Mouse (Mus musculus): ENCODE measurements around the gene Abraxas2. TPM values are rescaled to one million over a fixed set of nuclear protein-coding genes. Genes with fewer than 3 reads are reported as not detected.
A peak's percentile ranks its signal among the peaks of the same experiment; 100 is the strongest.

Abraxas2 gene
- polyA plus RNA-seq, 1 experiment from 2014 or later: 40.6 TPM

DNA sequence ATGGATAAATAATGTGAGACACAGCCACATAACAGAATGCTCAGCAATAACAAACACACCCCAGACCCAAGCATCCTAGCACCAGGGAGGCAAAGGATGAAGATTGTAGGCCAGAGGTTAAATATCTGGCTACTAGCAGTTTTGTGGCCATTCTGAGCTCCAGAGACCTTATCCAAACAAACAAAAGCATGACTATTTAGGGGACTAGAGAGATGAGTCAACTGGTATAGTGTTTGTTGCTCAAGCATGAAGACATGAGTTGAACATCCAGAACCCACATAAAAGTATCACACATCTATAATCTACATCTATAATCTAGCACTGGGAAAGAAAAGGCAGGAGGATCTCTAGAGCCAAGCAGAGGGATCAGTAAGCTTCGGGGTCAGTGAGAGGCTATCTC, 16.6 kb upstream of the Abraxas2 start:
- 100% methylated on average over 1 of the region's 1 CpGs for WGBS

DNA sequence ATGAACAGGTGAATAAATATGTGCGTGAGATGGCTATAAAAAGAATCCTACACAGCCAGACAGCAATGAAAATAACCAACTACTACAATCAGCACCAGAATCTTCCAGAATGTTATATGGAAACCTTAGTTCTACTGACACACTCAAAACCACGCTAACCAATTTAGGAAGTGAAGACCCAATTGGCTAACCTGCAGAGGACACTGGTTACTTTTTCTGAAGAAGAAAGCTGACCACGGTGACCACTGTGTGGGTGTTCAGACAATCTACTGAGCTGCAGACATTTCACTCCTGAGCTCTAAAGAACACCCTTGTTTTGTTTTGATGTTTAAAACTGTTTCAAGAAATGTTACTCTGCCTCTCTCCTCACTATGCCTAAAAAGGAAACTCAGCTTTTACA, 15.9 kb upstream of the Abraxas2 start:
- Histone ChIP-seq H3K9ac (ENCODE audit: low read length) (no peak overlapping the region), H3K36me3 (ENCODE audit: control insufficient read depth, insufficient read depth, low read length) (no peaks in the 10 kb centered on the region), H3K4me2 (ENCODE audit: low read depth, low read length, severe bottlenecking) (no peak overlapping the region), H3K9me3 (ENCODE audit: control insufficient read depth, low read length) (no peaks in the 10 kb centered on the region), H3K4me3 (ENCODE audit: low read depth, low read length) (no peak overlapping the region), H3K27me3 (ENCODE audit: control insufficient read depth, insufficient read depth, low read length) (no peaks in the 10 kb centered on the region), H3K27ac (ENCODE audit: low read depth, low read length) (no peak overlapping the region), H3K4me1 (replicated peaks; ENCODE audit: control insufficient read depth, insufficient read depth, low read length) (no peaks in the 10 kb centered on the region)
- WGBS: 92% methylated on average over 3 of the region's 3 CpGs
- DNase-seq (ENCODE audit: low spot score): no peak
- ATAC-seq (replicated peaks; ENCODE audit: low FRiP score): no peak

More for the DNA sequence above, 16.6 kb upstream of the Abraxas2 start:
- Histone ChIP-seq H3K9ac (ENCODE audit: low read length) (no peak overlapping the region), H3K36me3 (ENCODE audit: control insufficient read depth, insufficient read depth, low read length) (no peaks in the 10 kb centered on the region), H3K4me1 (replicated peaks; ENCODE audit: control insufficient read depth, insufficient read depth, low read length) (no peaks in the 10 kb centered on the region), H3K4me3 (ENCODE audit: low read depth, low read length) (no peak overlapping the region), H3K27me3 (ENCODE audit: control insufficient read depth, insufficient read depth, low read length) (no peaks in the 10 kb centered on the region), H3K4me2 (ENCODE audit: low read depth, low read length, severe bottlenecking) (no peak overlapping the region), H3K27ac (ENCODE audit: low read depth, low read length) (no peak overlapping the region), H3K9me3 (ENCODE audit: control insufficient read depth, low read length) (no peaks in the 10 kb centered on the region)
- DNase-seq (ENCODE audit: low spot score): no peak
- ATAC-seq (replicated peaks; ENCODE audit: low FRiP score): no peak

- H3K4me3 ChIP-seq (ENCODE audit: low read depth, low read length): peak within 1 kb of the TSS; percentile 76
- no peaks in the 10 kb centered on the region for H3K36me3 ChIP-seq (ENCODE audit: control insufficient read depth, insufficient read depth, low read length)
- no peaks in the 10 kb centered on the region for H3K9me3 ChIP-seq (ENCODE audit: control insufficient read depth, low read length)
- DNase-seq (ENCODE audit: low spot score): peak; percentile 91
- under 1% methylated on average over 37 of the region's 37 CpGs for WGBS
- H3K27ac ChIP-seq (ENCODE audit: low read depth, low read length): peak within 1 kb of the TSS; percentile 98
- H3K4me1 ChIP-seq (replicated peaks; ENCODE audit: control insufficient read depth, insufficient read depth, low read length): peaks cover 5% of the 10 kb centered on the region; the same call in 1 of the 2 replicates
- peak within 1 kb of the TSS; percentile 66 for H3K4me2 ChIP-seq (ENCODE audit: low read depth, low read length, severe bottlenecking)
- H3K27me3 ChIP-seq (ENCODE audit: control insufficient read depth, insufficient read depth, low read length): no peaks in the 10 kb centered on the region
- peak; percentile 94 for ATAC-seq (replicated peaks; ENCODE audit: low FRiP score)
- H3K9ac ChIP-seq (ENCODE audit: low read length): peak within 1 kb of the TSS; percentile 97
These were observed 6.7 kb upstream of the Abraxas2 start, which contains the start of gene Eef1akmt2 for GRCm38 (mm10) chr7:132852173-132852844. TSS of gene Eef1akmt2 (minus strand) at chr7:132852673.

DNA sequence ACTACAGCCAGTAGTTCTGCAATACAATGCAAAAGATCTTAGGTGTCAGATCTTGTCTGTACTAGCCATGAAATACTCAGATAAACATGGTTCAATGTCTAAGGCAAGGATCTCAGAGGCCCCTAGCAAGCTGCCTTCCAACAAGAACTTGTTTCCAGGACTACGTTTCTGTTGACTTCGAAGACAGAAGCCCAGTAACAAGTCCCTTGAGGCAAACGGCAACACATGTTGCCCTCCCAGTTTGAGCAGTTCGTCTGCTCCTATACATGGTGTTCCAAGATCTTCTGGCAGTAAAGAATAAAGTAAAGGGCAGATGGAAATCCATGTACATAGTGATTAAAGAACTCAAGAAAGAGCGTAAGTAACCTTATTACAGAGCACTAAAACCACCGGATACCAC, 5.7 kb upstream of the Abraxas2 start:
- Histone ChIP-seq H3K4me1 (replicated peaks; ENCODE audit: control insufficient read depth, insufficient read depth, low read length) (peaks cover 5% of the 10 kb centered on the region; the same call in 1 of the 2 replicates), H3K36me3 (ENCODE audit: control insufficient read depth, insufficient read depth, low read length) (no peaks in the 10 kb centered on the region), H3K9me3 (ENCODE audit: control insufficient read depth, low read length) (no peaks in the 10 kb centered on the region), H3K9ac (ENCODE audit: low read length) (no peak overlapping the region), H3K4me3 (ENCODE audit: low read depth, low read length) (no peak overlapping the region), H3K4me2 (ENCODE audit: low read depth, low read length, severe bottlenecking) (no peak overlapping the region), H3K27me3 (ENCODE audit: control insufficient read depth, insufficient read depth, low read length) (no peaks in the 10 kb centered on the region), H3K27ac (ENCODE audit: low read depth, low read length) (no peak overlapping the region)
- WGBS: 81% methylated on average over 6 of the region's 6 CpGs
- ATAC-seq (replicated peaks; ENCODE audit: low FRiP score) (no peak), DNase-seq (ENCODE audit: low spot score) (no peak)

- Histone ChIP-seq H3K9me3 (ENCODE audit: control insufficient read depth, low read length) (no peaks in the 10 kb centered on the region), H3K27ac (ENCODE audit: low read depth, low read length) (no peak overlapping the region), H3K27me3 (ENCODE audit: control insufficient read depth, insufficient read depth, low read length) (no peaks in the 10 kb centered on the region), H3K4me1 (replicated peaks; ENCODE audit: control insufficient read depth, insufficient read depth, low read length) (peaks cover 5% of the 10 kb centered on the region; the same call in 1 of the 2 replicates), H3K4me2 (ENCODE audit: low read depth, low read length, severe bottlenecking) (no peak overlapping the region), H3K4me3 (ENCODE audit: low read depth, low read length) (no peak overlapping the region), H3K9ac (ENCODE audit: low read length) (no peak overlapping the region), H3K36me3 (ENCODE audit: control insufficient read depth, insufficient read depth, low read length) (no peaks in the 10 kb centered on the region)
- ATAC-seq (replicated peaks; ENCODE audit: low FRiP score): no peak
- no peak for DNase-seq (ENCODE audit: low spot score)
- 57% methylated on average over 4 of the region's 4 CpGs for WGBS
These were observed 5.1 kb upstream of the Abraxas2 start for GRCm38 (mm10) chr7:132853946-132854345.

DNA sequence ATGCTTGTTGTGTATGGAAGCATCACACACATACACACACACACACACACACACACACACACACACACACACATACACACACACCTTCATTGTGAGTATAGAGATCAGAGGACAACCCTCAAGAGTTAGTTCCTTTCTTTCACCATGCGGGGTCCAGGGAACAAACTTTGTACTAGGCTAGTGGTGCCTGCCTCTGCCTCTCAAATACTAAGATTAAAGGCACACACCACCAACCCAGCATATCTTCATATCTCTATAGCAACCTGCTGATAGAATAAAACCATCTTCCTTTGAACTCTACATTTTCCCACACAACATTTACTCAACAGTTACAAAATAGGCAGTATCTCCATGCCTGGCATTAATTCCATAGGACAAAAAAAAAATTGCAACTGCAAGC, 2.9 kb upstream of the Abraxas2 start:
- no peaks in the 10 kb centered on the region for H3K9me3 ChIP-seq (ENCODE audit: control insufficient read depth, low read length)
- no peak for ATAC-seq (replicated peaks; ENCODE audit: low FRiP score)
- no peak overlapping the region for H3K4me2 ChIP-seq (ENCODE audit: low read depth, low read length, severe bottlenecking)
- peaks cover 7% of the 10 kb centered on the region; the same call in 1 of the 2 replicates for H3K4me1 ChIP-seq (replicated peaks; ENCODE audit: control insufficient read depth, insufficient read depth, low read length)
- no peak for DNase-seq (ENCODE audit: low spot score)
- H3K27ac ChIP-seq (ENCODE audit: low read depth, low read length): no peak overlapping the region
- H3K27me3 ChIP-seq (ENCODE audit: control insufficient read depth, insufficient read depth, low read length): no peaks in the 10 kb centered on the region
- no peak overlapping the region for H3K4me3 ChIP-seq (ENCODE audit: low read depth, low read length)
- WGBS: 71% methylated on average over 1 of the region's 1 CpGs
- no peak overlapping the region for H3K9ac ChIP-seq (ENCODE audit: low read length)
- no peaks in the 10 kb centered on the region for H3K36me3 ChIP-seq (ENCODE audit: control insufficient read depth, insufficient read depth, low read length)

DNA sequence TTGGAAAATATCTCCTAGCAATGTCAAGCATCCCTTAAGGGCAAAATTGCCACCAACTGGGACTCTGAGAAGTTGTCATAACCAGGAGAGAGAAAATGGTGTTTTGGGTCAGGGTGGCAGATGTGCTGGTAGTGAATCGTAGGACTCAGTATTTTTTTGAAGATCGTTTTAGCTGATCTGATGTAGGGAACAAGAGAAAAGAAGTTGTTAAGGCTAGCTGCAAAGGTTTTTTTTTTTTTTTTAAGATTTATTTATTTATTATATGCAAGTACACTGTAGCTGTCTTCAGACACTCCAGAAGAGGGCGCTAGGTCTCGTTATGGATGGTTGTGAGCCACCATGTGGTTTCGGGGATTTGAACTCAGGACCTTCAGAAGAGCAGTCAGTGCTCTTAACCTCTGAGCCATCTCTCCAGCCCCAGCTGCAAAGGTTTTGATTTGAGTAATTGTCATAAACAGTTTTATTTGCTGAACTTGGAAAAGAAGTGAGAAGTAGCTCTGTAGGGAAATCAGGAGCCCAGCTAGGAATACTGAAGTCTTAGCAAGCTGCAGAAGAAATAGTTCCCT, 899 bp upstream of the Abraxas2 start:
- no peak for ATAC-seq (replicated peaks; ENCODE audit: low FRiP score)
- no peaks in the 10 kb centered on the region for H3K9me3 ChIP-seq (ENCODE audit: control insufficient read depth, low read length)
- no peak overlapping the region for H3K27ac ChIP-seq (ENCODE audit: low read depth, low read length)
- DNase-seq (ENCODE audit: low spot score): no peak
- H3K9ac ChIP-seq (ENCODE audit: low read length): no peak overlapping the region
- H3K36me3 ChIP-seq (ENCODE audit: control insufficient read depth, insufficient read depth, low read length): no peaks in the 10 kb centered on the region
- H3K4me2 ChIP-seq (ENCODE audit: low read depth, low read length, severe bottlenecking): no peak overlapping the region
- no peak overlapping the region for H3K4me3 ChIP-seq (ENCODE audit: low read depth, low read length)
- H3K27me3 ChIP-seq (ENCODE audit: control insufficient read depth, insufficient read depth, low read length): no peaks in the 10 kb centered on the region
- H3K4me1 ChIP-seq (replicated peaks; ENCODE audit: control insufficient read depth, insufficient read depth, low read length): peaks cover 3% of the 10 kb centered on the region; the same call in 1 of the 2 replicates
- WGBS: 75% methylated on average over 5 of the region's 5 CpGs

- H3K4me3 ChIP-seq (ENCODE audit: low read depth, low read length): no peak overlapping the region
- no peaks in the 10 kb centered on the region for H3K4me1 ChIP-seq (replicated peaks; ENCODE audit: control insufficient read depth, insufficient read depth, low read length)
- H3K4me2 ChIP-seq (ENCODE audit: low read depth, low read length, severe bottlenecking): no peak overlapping the region
- H3K9ac ChIP-seq (ENCODE audit: low read length): no peak overlapping the region
- H3K36me3 ChIP-seq (ENCODE audit: control insufficient read depth, insufficient read depth, low read length): no peaks in the 10 kb centered on the region
- no peaks in the 10 kb centered on the region for H3K27me3 ChIP-seq (ENCODE audit: control insufficient read depth, insufficient read depth, low read length)
- 95% methylated on average over 9 of the region's 9 CpGs for WGBS
- ATAC-seq (replicated peaks; ENCODE audit: low FRiP score): no peak
- no peaks in the 10 kb centered on the region for H3K9me3 ChIP-seq (ENCODE audit: control insufficient read depth, low read length)
- H3K27ac ChIP-seq (ENCODE audit: low read depth, low read length): no peak overlapping the region
- DNase-seq (ENCODE audit: low spot score): no peak
These were observed 7.3 kb downstream of the Abraxas2 start for GRCm38 (mm10) chr7:132866316-132866715.

DNA sequence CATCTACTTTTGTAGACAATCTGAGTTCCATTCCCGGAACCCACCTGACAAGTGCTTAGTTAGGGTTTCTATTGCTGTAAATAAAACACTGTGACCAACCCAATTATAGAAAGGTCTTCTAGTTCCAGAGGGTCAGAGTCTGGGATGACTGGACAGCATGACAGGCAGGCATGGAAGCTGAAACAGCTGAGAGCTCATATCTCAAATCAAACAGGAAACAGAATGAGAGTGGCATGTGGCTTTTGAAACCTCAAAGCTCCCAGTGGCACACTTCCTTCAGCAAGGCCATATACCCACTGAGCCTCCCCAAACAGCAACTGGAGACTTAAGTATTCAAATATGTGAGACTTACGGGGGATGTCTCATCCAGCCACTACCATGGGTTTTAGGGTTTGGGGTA, 14.0 kb downstream of the Abraxas2 start:
- ATAC-seq (replicated peaks; ENCODE audit: low FRiP score): no peak
- Histone ChIP-seq H3K4me2 (ENCODE audit: low read depth, low read length, severe bottlenecking) (no peak overlapping the region), H3K27ac (ENCODE audit: low read depth, low read length) (no peak overlapping the region), H3K4me3 (ENCODE audit: low read depth, low read length) (no peak overlapping the region), H3K36me3 (ENCODE audit: control insufficient read depth, insufficient read depth, low read length) (peaks cover 7% of the 10 kb centered on the region; the same call in 1 of the 2 replicates), H3K27me3 (ENCODE audit: control insufficient read depth, insufficient read depth, low read length) (no peaks in the 10 kb centered on the region), H3K9me3 (ENCODE audit: control insufficient read depth, low read length) (no peaks in the 10 kb centered on the region), H3K4me1 (replicated peaks; ENCODE audit: control insufficient read depth, insufficient read depth, low read length) (no peaks in the 10 kb centered on the region), H3K9ac (ENCODE audit: low read length) (no peak overlapping the region)
- DNase-seq (ENCODE audit: low spot score): no peak
- 92% methylated on average over 2 of the region's 2 CpGs for WGBS
